Mouse (Mus musculus): ENCODE results near the gene Tspan9.

Tspan9 gene

GRCm38 (mm10) chr6:128132581-128132980 is 10.8 kb downstream of the Tspan9 start:
- no peak for DNase-seq (ENCODE audit: extremely low spot score)

GRCm38 (mm10) chr6:128131390-128131789 is 12.0 kb downstream of the Tspan9 start:
- DNase-seq (ENCODE audit: extremely low spot score) = no peak

GRCm38 (mm10) chr6:128130686-128131085 is 12.7 kb downstream of the Tspan9 start:
- DNase-seq (ENCODE audit: extremely low spot score) = no peak

GRCm38 (mm10) chr6:128129382-128129781 is 14.0 kb downstream of the Tspan9 start:
- no peak for DNase-seq (ENCODE audit: extremely low spot score)

- DNase-seq (ENCODE audit: extremely low spot score) = no peak
Measured at GRCm38 (mm10) chr6:128127312-128127711, 16.1 kb downstream of the Tspan9 start.

- DNase-seq (ENCODE audit: extremely low spot score) = no peak
Measured at GRCm38 (mm10) chr6:128126876-128127275, 16.5 kb downstream of the Tspan9 start.

- DNase-seq (ENCODE audit: extremely low spot score) = no peak
Measured at GRCm38 (mm10) chr6:128125464-128125863, 17.9 kb downstream of the Tspan9 start.

- no peak for DNase-seq (ENCODE audit: extremely low spot score)
Measured at GRCm38 (mm10) chr6:128124222-128124971, 19.0 kb downstream of the Tspan9 start.

- no peak for DNase-seq (ENCODE audit: extremely low spot score)
Measured at GRCm38 (mm10) chr6:128122127-128122526, 21.3 kb downstream of the Tspan9 start.

- DNase-seq (ENCODE audit: extremely low spot score) = no peak
Measured at GRCm38 (mm10) chr6:128121691-128122090, 21.7 kb downstream of the Tspan9 start.

GRCm38 (mm10) chr6:128120806-128121205 is 22.6 kb downstream of the Tspan9 start:
- peak; percentile 24 for DNase-seq (ENCODE audit: extremely low spot score)

- no peak for DNase-seq (ENCODE audit: extremely low spot score)
Measured at GRCm38 (mm10) chr6:128118670-128119230, 24.6 kb downstream of the Tspan9 start.

GRCm38 (mm10) chr6:128116836-128117542 is 26.4 kb downstream of the Tspan9 start:
- DNase-seq (ENCODE audit: extremely low spot score) = peak; percentile 33

- DNase-seq (ENCODE audit: extremely low spot score) = no peak
Measured at GRCm38 (mm10) chr6:128116344-128116743, 27.1 kb downstream of the Tspan9 start.

- DNase-seq (ENCODE audit: extremely low spot score) = no peak
Measured at GRCm38 (mm10) chr6:128115121-128115520, 28.3 kb downstream of the Tspan9 start.

GRCm38 (mm10) chr6:128112605-128113004 is 30.8 kb downstream of the Tspan9 start:
- peak; percentile 41 for DNase-seq (ENCODE audit: extremely low spot score)

GRCm38 (mm10) chr6:128111784-128112183 is 31.6 kb downstream of the Tspan9 start:
- no peak for DNase-seq (ENCODE audit: extremely low spot score)

GRCm38 (mm10) chr6:128108324-128109035 is 34.9 kb downstream of the Tspan9 start:
- no peak for DNase-seq (ENCODE audit: extremely low spot score)

- no peak for DNase-seq (ENCODE audit: extremely low spot score)
Measured at GRCm38 (mm10) chr6:128107698-128108097, 35.7 kb downstream of the Tspan9 start.

- no peak for DNase-seq (ENCODE audit: extremely low spot score)
Measured at GRCm38 (mm10) chr6:128106154-128106553, 37.2 kb downstream of the Tspan9 start.

- DNase-seq (ENCODE audit: extremely low spot score) = no peak
Measured at GRCm38 (mm10) chr6:128104712-128105324, 38.6 kb downstream of the Tspan9 start.

GRCm38 (mm10) chr6:128103874-128104273 is 39.5 kb downstream of the Tspan9 start:
- DNase-seq (ENCODE audit: extremely low spot score) = no peak
